Mouse (Mus musculus) spleen, postnatal 10 days (tissue): ENCODE measurements around the gene Slc35f2.

Experiments
- DNase-seq, 2 experiments: peaks; one replicate each; pipeline ENCODE4 v3.0.0; 2021 to 2022; ENCODE audit warnings: low spot score in 2 of 2

The Slc35f2 gene

GRCm38 (mm10) chr9:53829081-53829865 lies 57.9 kb downstream of the Slc35f2 start:
- DNase-seq, result peak in 1 of 2 experiments; percentile 19

- DNase-seq, result no peak
Observed at GRCm38 (mm10) chr9:53829866-53830209, 58.5 kb downstream of the Slc35f2 start.

GRCm38 (mm10) chr9:53835039-53835438 lies 63.7 kb downstream of the Slc35f2 start:
- DNase-seq, result no peak

GRCm38 (mm10) chr9:53835976-53836375 lies 64.6 kb downstream of the Slc35f2 start:
- DNase-seq, result no peak

GRCm38 (mm10) chr9:53838816-53839215 lies 67.5 kb downstream of the Slc35f2 start:
- no peak for DNase-seq

- no peak for DNase-seq
Observed at GRCm38 (mm10) chr9:53848548-53848947, 77.2 kb downstream of the Slc35f2 start.

- no peak for DNase-seq
Observed at GRCm38 (mm10) chr9:53849864-53850263, 78.5 kb downstream of the Slc35f2 start, which contains the start of gene Sln. Sln (plus strand) TSS chr9:53850164.

- no peak for DNase-seq
Observed at GRCm38 (mm10) chr9:53852158-53852557, 80.8 kb downstream of the Slc35f2 start.

GRCm38 (mm10) chr9:53853672-53854071 lies 82.3 kb downstream of the Slc35f2 start:
- no peak for DNase-seq

GRCm38 (mm10) chr9:53854525-53854924 lies 83.2 kb downstream of the Slc35f2 start:
- no peak for DNase-seq

GRCm38 (mm10) chr9:53857864-53858263 lies 86.5 kb downstream of the Slc35f2 start:
- DNase-seq, result no peak
